Mouse (Mus musculus): ENCODE measurements around the gene Golga4. TPM values are rescaled to one million over a fixed set of nuclear protein-coding genes. Genes with fewer than 3 reads are reported as not detected.
A peak's percentile ranks its signal among the peaks of the same experiment; 100 is the strongest.

Gene Golga4
- total and polyA plus RNA-seq, 2 experiments from 2014 or later: 26.2 to 34.5 TPM

GRCm38 (mm10) chr9:118471296-118471695, 34.8 kb upstream of the Golga4 start:
- Histone ChIP-seq H3K4me3 (ENCODE audit: low read depth, low read length) (no peak overlapping the region), H3K4me1 (ENCODE audit: insufficient read depth, low read length) (0 out of 2 replicates have a peak, but pooled peaks cover 5% of the 10 kb centered on the region), H3K36me3 (ENCODE audit: insufficient read depth, low read length) (no peaks in the 10 kb centered on the region), H3K4me2 (ENCODE audit: low read depth, low read length, poor library complexity, severe bottlenecking) (no peak overlapping the region), H3K9ac (replicated peaks; ENCODE audit: low read length, poor library complexity, severe bottlenecking) (no peak overlapping the region), H3K27me3 (ENCODE audit: insufficient read depth, low read length) (peaks cover 60% of the 10 kb centered on the region), H3K9me3 (ENCODE audit: low read length) (no peaks in the 10 kb centered on the region), H3K27ac (ENCODE audit: low read depth, low read length) (no peak overlapping the region)
- DNase-seq (ENCODE audit: low spot score): no peak
- TF ChIP-seq CTCF (IDR thresholded peaks at IDR 0.05): no peak
- 14% methylated on average over 3 of the region's 3 CpGs for WGBS
- no peak for ATAC-seq (ENCODE audit: low FRiP score)

- peak overlapping the region; percentile 28; the same call in 1 of the 2 replicates for H3K4me2 ChIP-seq (ENCODE audit: low read depth, low read length, poor library complexity, severe bottlenecking)
- WGBS: 2% methylated on average over 22 of the region's 22 CpGs
These were observed 29.8 kb upstream of the Golga4 start for GRCm38 (mm10) chr9:118476211-118476765.

GRCm38 (mm10) chr9:118476766-118477271, 29.2 kb upstream of the Golga4 start:
- Histone ChIP-seq H3K9me3 (ENCODE audit: low read length) (no peaks in the 10 kb centered on the region), H3K27ac (ENCODE audit: low read depth, low read length) (no peak overlapping the region), H3K4me1 (ENCODE audit: insufficient read depth, low read length) (no peaks in the 10 kb centered on the region), H3K4me3 (ENCODE audit: low read depth, low read length) (no peak overlapping the region; the same call in 1 of the 2 replicates), H3K4me2 (ENCODE audit: low read depth, low read length, poor library complexity, severe bottlenecking) (peak overlapping the region; percentile 28), H3K9ac (replicated peaks; ENCODE audit: low read length, poor library complexity, severe bottlenecking) (no peak overlapping the region), H3K27me3 (ENCODE audit: insufficient read depth, low read length) (peaks cover 64% of the 10 kb centered on the region), H3K36me3 (ENCODE audit: insufficient read depth, low read length) (no peaks in the 10 kb centered on the region)
- ATAC-seq (ENCODE audit: low FRiP score) (no peak), DNase-seq (ENCODE audit: low spot score) (peak; percentile 51)
- no peak for TF ChIP-seq CTCF (IDR thresholded peaks at IDR 0.05)
- 2% methylated on average over 33 of the region's 33 CpGs for WGBS

More at GRCm38 (mm10) chr9:118476211-118476765, 29.8 kb upstream of the Golga4 start:
- no peak for TF ChIP-seq CTCF (IDR thresholded peaks at IDR 0.05)
- Histone ChIP-seq H3K9me3 (ENCODE audit: low read length) (no peaks in the 10 kb centered on the region), H3K36me3 (ENCODE audit: insufficient read depth, low read length) (no peaks in the 10 kb centered on the region), H3K9ac (replicated peaks; ENCODE audit: low read length, poor library complexity, severe bottlenecking) (no peak overlapping the region), H3K4me1 (ENCODE audit: insufficient read depth, low read length) (no peaks in the 10 kb centered on the region), H3K4me3 (ENCODE audit: low read depth, low read length) (no peak overlapping the region; the same call in 1 of the 2 replicates), H3K27ac (ENCODE audit: low read depth, low read length) (no peak overlapping the region), H3K27me3 (ENCODE audit: insufficient read depth, low read length) (peaks cover 68% of the 10 kb centered on the region)
- ATAC-seq (ENCODE audit: low FRiP score): no peak; the same call in 1 of the 2 replicates
- no peak for DNase-seq (ENCODE audit: low spot score)

- ATAC-seq (ENCODE audit: low FRiP score): no peak
- peak; percentile 35 for DNase-seq (ENCODE audit: low spot score)
- H3K9me3 ChIP-seq (ENCODE audit: low read length): no peaks in the 10 kb centered on the region
- H3K27ac ChIP-seq (ENCODE audit: low read depth, low read length): no peak overlapping the region
- H3K4me1 ChIP-seq (ENCODE audit: insufficient read depth, low read length): no peaks in the 10 kb centered on the region
- no peaks in the 10 kb centered on the region for H3K36me3 ChIP-seq (ENCODE audit: insufficient read depth, low read length)
- peak overlapping the region; percentile 7; the same call in 1 of the 2 replicates for H3K4me3 ChIP-seq (ENCODE audit: low read depth, low read length)
- WGBS: 2% methylated on average over 31 of the region's 31 CpGs
- TF ChIP-seq CTCF (IDR thresholded peaks at IDR 0.05): no peak
- no peak overlapping the region; the same call in 1 of the 2 replicates for H3K4me2 ChIP-seq (ENCODE audit: low read depth, low read length, poor library complexity, severe bottlenecking)
- H3K27me3 ChIP-seq (ENCODE audit: insufficient read depth, low read length): peaks cover 69% of the 10 kb centered on the region
- no peak overlapping the region for H3K9ac ChIP-seq (replicated peaks; ENCODE audit: low read length, poor library complexity, severe bottlenecking)
These were observed 28.7 kb upstream of the Golga4 start for GRCm38 (mm10) chr9:118477281-118477931.

- TF ChIP-seq CTCF (IDR thresholded peaks at IDR 0.05): no peak
- Histone ChIP-seq H3K9ac (replicated peaks; ENCODE audit: low read length, poor library complexity, severe bottlenecking) (no peak within 1 kb of the TSS), H3K9me3 (ENCODE audit: low read length) (no peaks in the 10 kb centered on the region), H3K4me1 (ENCODE audit: insufficient read depth, low read length) (no peaks in the 10 kb centered on the region), H3K27ac (ENCODE audit: low read depth, low read length) (no peak within 1 kb of the TSS), H3K4me3 (ENCODE audit: low read depth, low read length) (peak within 1 kb of the TSS; percentile 33), H3K36me3 (ENCODE audit: insufficient read depth, low read length) (no peaks in the 10 kb centered on the region), H3K4me2 (ENCODE audit: low read depth, low read length, poor library complexity, severe bottlenecking) (peak within 1 kb of the TSS; percentile 45), H3K27me3 (ENCODE audit: insufficient read depth, low read length) (peaks cover 71% of the 10 kb centered on the region)
- DNase-seq (ENCODE audit: low spot score): peak; percentile 61
- no peak for ATAC-seq (ENCODE audit: low FRiP score)
- WGBS: 2% methylated on average over 9 of the region's 9 CpGs
These were observed 28.1 kb upstream of the Golga4 start, which contains the start of gene Eomes for GRCm38 (mm10) chr9:118477961-118478360. Gene Eomes (plus strand): TSS chr9:118478212.

- Histone ChIP-seq H3K4me1 (ENCODE audit: insufficient read depth, low read length) (no peaks in the 10 kb centered on the region), H3K27ac (ENCODE audit: low read depth, low read length) (no peak overlapping the region), H3K9ac (replicated peaks; ENCODE audit: low read length, poor library complexity, severe bottlenecking) (no peak overlapping the region), H3K27me3 (ENCODE audit: insufficient read depth, low read length) (peaks cover 74% of the 10 kb centered on the region), H3K4me3 (ENCODE audit: low read depth, low read length) (peak overlapping the region; percentile 33), H3K4me2 (ENCODE audit: low read depth, low read length, poor library complexity, severe bottlenecking) (peak overlapping the region; percentile 45), H3K9me3 (ENCODE audit: low read length) (no peaks in the 10 kb centered on the region), H3K36me3 (ENCODE audit: insufficient read depth, low read length) (no peaks in the 10 kb centered on the region)
- no peak for ATAC-seq (ENCODE audit: low FRiP score)
- no peak for DNase-seq (ENCODE audit: low spot score)
- under 1% methylated on average over 25 of the region's 29 CpGs for WGBS
- TF ChIP-seq CTCF (IDR thresholded peaks at IDR 0.05): peak; percentile 8; the same call in 1 of the 2 replicates
These were observed 27.6 kb upstream of the Golga4 start for GRCm38 (mm10) chr9:118478458-118478838.

Measured in midbrain, postnatal 0 days (tissue).